Mouse (Mus musculus): ENCODE measurements around the gene Yes1. TPM values are rescaled to one million over a fixed set of nuclear protein-coding genes. Genes with fewer than 3 reads are reported as not detected.

Yes1 gene
- total RNA-seq, 2 experiments from 2014 or later, result 0.34 TPM; not detected in 1

Other genes starting within 250 kb of the Yes1 start
- gene Ppp1cb, start 152.3 kb upstream of the Yes1 start, total RNA-seq (2015; ENCODE audit: low replicate concordance), result 473 and 522 TPM in 2 replicates
- gene Ppp1cb, start 152.3 kb upstream of the Yes1 start, total RNA-seq (2017; ENCODE audit: low replicate concordance), result 929 and 957 TPM in 2 replicates
- gene Pisd, start 174.5 kb downstream of the Yes1 start, total RNA-seq (2015; ENCODE audit: low replicate concordance), result 6.0 and 14.4 TPM in 2 replicates
- gene Pisd, start 174.5 kb downstream of the Yes1 start, total RNA-seq (2017; ENCODE audit: low replicate concordance), result 4.3 and 10.2 TPM in 2 replicates
- gene Gm20671, start 215.9 kb downstream of the Yes1 start, total RNA-seq (2015; ENCODE audit: low replicate concordance), result not detected in 2 replicates
- not detected in 2 replicates for gene Gm20671, start 215.9 kb downstream of the Yes1 start, total RNA-seq (2017; ENCODE audit: low replicate concordance)
- gene Prr14l, start 243.1 kb downstream of the Yes1 start, total RNA-seq (2015; ENCODE audit: low replicate concordance), result 8.8 and 16.3 TPM in 2 replicates
- 12.3 and 18.7 TPM in 2 replicates for gene Prr14l, start 243.1 kb downstream of the Yes1 start, total RNA-seq (2017; ENCODE audit: low replicate concordance)

Data from erythroblast, adult 5-6 weeks (primary cell).